Mouse (Mus musculus) cortical plate, adult 2 months (tissue): ENCODE results near the gene Cxcl10. TPM values are rescaled to one million over a fixed set of nuclear protein-coding genes. Genes with fewer than 3 reads are reported as not detected.
"Not testable (repeated sequence)": the region's sequence is repeated elsewhere in the genome, so short reads cannot be mapped to it uniquely, and the experiment has no call there.

Experiments
- H3K27ac ChIP-seq: fragments of 200-500 bp; 2 replicates; pipeline ENCODE4 v1.5.1; 2012; ENCODE audit warnings: low read length, control low read depth, inconsistent platforms; ENCODE audit not compliant: insufficient read depth
- H3K4me1 ChIP-seq: fragments of 200-500 bp; 2 replicates; pipeline ENCODE4 v1.6.1; 2011; ENCODE audit warnings: low read length; ENCODE audit not compliant: control insufficient read depth, insufficient read depth
- H3K4me3 ChIP-seq: fragments of 200-500 bp; 2 replicates; pipeline ENCODE4 v1.5.1; 2011; ENCODE audit warnings: mild to moderate bottlenecking, low read length, control low read depth; ENCODE audit not compliant: insufficient read depth
- CTCF ChIP-seq: fragments of 200-500 bp; IDR thresholded peaks from 2 replicates; pipeline ENCODE4 v1.5.1; 2011; ENCODE audit warnings: mild to moderate bottlenecking, control low read depth, low read length; ENCODE audit not compliant: insufficient read depth; ENCODE audit errors: extremely low read depth
- POLR2A ChIP-seq: fragments of 200-500 bp; IDR thresholded peaks from 2 replicates; pipeline ENCODE4 v1.6.1; 2011; ENCODE audit warnings: mild to moderate bottlenecking, low read length, control low read depth; ENCODE audit not compliant: insufficient read depth; ENCODE audit errors: extremely low read depth
- polyA plus RNA-seq: library from polyadenylated mRNA; depleted of rRNA; stranded (reverse); fragments of >200 nt; gene quantifications from 2 replicates; pipeline ENCODE4 v1.2.3, GENCODE M21; 2012

Gene Cxcl10
- polyA plus RNA-seq, 1 experiment, result 1.1 TPM

DNA sequence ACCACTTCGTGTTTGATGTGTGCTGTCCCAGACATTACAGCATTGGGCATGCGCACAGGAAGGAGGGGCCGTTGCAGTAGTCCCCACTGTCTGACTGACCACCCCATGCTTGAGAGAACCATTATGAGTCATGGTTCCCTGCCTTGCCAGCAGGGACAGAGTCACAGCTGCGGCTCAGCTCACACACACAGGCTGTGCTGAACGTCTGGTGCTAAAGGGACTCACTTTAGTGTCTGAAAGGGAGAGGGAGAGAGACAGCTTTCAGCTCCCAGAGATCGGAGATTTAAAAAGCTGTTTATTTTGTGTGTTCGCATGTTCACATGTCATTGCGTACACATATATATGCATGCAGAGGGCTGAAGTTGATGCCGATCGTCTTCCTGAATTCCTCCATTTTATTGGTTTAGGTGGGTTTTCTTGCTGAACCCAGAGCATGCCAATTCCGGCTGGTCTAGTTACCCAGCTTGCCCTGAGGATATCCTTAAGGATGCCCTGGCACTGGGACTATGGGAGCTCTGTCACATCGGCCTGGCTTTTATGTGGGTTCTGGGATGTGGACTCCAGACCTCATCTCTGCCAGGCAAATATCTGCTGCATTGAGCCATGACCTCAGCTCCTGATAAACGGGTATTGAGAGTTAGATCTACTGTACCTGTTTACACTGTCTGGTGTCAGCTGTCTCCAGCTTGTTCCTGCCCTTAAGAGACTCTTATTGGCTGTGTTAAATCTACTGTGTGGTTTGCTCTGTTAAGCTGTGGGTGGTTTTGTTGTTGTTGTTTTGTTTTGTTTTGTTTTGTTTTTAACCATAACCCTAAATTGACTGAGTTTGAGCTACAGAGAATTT is 20.7 kb upstream of the Cxcl10 start:
- TF ChIP-seq CTCF (no peak), POLR2A (no peak)
- Histone ChIP-seq H3K27ac (no peak overlapping the region), H3K4me3 (no peak overlapping the region), H3K4me1 (peaks cover 3% of the 10 kb centered on the region)

DNA sequence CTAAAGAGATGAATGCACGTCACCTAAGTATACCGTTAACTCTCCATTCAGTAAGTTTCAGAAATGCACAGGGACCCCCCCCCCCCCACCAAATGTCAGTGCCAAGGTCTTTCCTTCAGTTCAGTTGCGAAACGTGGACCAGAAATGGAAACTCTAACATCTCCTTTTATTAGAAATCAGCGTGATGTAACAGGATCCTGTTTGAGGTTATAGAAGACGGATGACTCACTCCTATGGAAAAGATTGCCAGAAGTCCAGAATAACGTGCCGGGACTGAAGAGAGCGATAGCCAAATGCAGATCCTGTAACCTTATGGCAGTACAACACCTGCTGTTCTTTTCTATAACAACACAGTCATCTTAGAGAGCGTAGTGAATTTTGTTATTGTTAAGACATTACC is 19.7 kb upstream of the Cxcl10 start:
- H3K4me1 ChIP-seq, result peaks cover 3% of the 10 kb centered on the region
- TF ChIP-seq CTCF, result no peak
- TF ChIP-seq POLR2A, result no peak
- no peak overlapping the region for H3K4me3 ChIP-seq
- H3K27ac ChIP-seq, result no peak overlapping the region

DNA sequence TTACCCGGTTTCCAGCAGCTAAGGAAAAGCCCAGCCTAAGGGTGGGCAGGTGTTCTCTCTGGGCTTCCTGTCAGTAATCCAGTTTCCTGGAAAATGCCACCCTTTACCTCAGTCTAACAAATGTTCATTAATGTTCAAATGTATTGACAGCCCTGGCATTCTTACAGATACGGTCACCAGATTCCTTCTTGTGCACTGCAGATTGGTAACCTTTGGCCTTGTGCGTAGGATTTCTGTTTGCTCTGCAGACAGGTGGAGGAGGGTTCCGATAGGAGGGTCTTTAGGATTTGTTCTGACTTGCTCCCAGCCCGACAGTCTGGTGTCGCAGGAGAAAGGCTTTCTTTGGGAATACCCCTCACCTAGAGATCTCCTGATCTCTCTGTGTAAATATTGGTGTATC is 17.9 kb upstream of the Cxcl10 start:
- H3K27ac ChIP-seq, result no peak overlapping the region
- H3K4me1 ChIP-seq, result peaks cover 3% of the 10 kb centered on the region
- H3K4me3 ChIP-seq, result no peak overlapping the region
- no peak for TF ChIP-seq CTCF
- no peak for TF ChIP-seq POLR2A

DNA sequence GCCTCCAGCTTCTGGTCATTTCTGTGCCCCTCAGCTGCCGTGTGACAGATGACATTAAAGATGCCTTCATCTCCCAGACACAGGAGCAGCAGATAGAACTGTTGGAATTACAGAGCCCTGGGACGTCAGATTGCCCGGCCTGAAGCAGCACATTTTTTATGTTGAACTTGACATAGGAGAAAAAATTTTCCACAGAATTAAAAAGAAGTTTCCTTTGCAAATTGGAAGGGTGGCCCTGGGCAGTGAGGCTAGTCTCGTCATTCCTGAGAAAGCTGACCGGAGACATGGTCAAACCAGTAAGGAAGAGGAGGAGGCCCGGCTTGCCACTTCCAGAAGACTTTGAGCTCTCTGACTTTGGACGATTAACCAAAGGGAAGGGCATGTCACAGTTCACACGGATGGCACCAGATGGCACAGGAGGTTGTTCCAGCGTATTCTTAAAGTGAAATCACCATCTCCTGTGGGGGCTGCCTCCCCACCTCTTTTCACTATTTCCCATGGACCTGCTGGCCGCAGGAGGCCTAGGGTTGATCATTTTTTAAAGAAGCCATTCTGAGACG is 16.5 kb upstream of the Cxcl10 start:
- peaks cover 3% of the 10 kb centered on the region for H3K4me1 ChIP-seq
- H3K27ac ChIP-seq, result no peak overlapping the region
- H3K4me3 ChIP-seq, result no peak overlapping the region
- TF ChIP-seq CTCF (no peak), POLR2A (no peak)

DNA sequence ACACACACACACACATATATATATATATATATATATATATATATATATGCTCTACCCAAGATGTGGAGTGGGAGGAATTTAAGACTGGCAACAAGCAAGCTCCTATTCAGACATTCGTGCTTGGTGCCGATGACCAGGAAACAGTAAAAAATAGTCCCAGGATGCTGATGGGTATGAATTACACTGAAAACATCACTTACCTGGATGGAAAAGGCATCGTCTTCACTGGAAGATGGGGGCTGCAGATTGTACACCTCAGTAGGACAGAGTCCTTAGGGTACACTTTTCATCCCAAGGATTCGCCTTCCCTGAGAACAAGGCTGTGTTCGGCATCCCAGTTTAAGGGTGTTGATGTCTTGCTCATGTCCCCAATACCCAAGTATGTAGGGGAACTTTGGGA is 15.3 kb upstream of the Cxcl10 start:
- TF ChIP-seq CTCF (no peak), POLR2A (no peak)
- H3K4me1 ChIP-seq, result no peaks in the 10 kb centered on the region
- no peak overlapping the region for H3K27ac ChIP-seq

DNA sequence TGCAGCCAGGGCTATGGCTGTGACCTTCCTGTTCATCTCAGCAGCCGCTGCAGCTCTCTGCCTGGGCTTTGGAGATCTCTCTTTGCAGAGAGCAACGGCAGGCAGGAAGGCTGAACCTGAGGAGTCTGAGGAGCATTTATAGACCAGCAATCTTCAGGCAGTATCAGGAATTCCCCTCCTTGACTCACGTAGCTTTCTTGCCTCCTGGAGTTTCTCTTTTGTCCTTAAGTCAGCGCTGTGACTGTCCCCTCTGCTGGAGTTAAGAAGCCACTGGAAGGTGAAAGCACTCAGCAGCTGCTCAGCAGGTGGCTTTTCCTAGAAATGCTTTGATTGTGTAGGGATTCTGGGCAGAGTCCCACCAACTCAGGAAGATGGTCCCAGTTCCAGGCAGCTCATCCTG is 14.5 kb upstream of the Cxcl10 start:
- TF ChIP-seq POLR2A, result no peak
- H3K4me3 ChIP-seq, result no peak overlapping the region
- H3K27ac ChIP-seq, result no peak overlapping the region
- H3K4me1 ChIP-seq, result no peaks in the 10 kb centered on the region

More for the DNA sequence above, 15.3 kb upstream of the Cxcl10 start:
- H3K4me3 ChIP-seq, result no peak overlapping the region

DNA sequence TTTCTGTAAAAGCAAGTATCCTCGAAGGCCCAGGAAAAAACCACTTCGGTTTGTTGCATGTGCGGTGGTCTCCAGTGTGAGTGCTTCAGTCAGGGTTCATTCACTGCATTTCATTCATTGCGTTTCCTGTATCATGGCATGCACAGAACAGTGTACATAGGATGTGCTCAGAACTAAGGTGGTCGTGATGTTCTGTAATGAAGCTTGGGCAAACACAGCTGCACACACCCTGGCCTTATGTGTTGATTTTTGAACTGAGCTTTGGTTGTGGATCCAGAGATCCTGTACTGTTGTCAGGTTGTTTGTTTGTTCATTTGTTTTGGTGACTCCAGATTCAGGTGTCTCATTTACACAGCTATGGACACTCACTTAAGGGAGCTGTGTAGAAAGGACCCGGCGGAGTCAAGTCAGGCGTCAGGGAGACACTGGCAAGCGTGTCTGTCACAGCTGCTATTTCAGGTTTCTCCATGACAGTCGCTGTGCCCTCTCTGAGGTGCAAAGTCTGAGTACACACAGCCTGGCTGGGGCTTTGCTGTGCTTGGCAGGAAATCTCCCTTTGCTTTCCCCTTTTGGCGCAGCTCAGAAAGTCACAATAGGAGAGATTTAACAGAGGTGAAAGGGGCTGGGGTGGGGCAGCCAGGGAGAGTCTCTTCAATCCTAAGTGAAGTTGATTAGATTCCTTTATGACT is 10.2 kb upstream of the Cxcl10 start:
- H3K4me1 ChIP-seq, result no peaks in the 10 kb centered on the region
- TF ChIP-seq CTCF (no peak), POLR2A (no peak)
- no peak overlapping the region for H3K27ac ChIP-seq
- H3K4me3 ChIP-seq, result no peak overlapping the region

DNA sequence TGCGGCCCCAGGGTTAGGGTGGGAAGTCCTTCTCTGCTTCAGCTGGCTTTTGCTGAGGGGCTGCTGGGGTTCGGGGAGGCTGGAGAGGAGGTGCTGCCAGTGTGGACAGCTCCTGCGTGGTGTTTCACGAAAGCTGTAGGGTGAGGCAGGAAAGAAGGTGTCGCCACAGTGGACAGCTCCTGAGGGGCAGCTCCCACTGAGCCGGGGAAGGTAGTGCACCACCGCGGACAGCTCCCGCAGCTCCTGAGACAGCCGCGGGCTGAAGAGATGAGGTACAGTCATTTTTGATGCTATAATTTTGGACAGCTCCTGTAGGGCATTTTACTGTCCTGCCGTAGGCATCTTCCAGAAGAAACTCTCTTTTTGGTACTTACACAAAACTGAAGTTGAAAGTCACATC is 9.3 kb upstream of the Cxcl10 start:
- no peak for TF ChIP-seq POLR2A
- TF ChIP-seq CTCF, result no peak
- Histone ChIP-seq H3K27ac (no peak overlapping the region), H3K4me1 (no peaks in the 10 kb centered on the region), H3K4me3 (no peak overlapping the region)

DNA sequence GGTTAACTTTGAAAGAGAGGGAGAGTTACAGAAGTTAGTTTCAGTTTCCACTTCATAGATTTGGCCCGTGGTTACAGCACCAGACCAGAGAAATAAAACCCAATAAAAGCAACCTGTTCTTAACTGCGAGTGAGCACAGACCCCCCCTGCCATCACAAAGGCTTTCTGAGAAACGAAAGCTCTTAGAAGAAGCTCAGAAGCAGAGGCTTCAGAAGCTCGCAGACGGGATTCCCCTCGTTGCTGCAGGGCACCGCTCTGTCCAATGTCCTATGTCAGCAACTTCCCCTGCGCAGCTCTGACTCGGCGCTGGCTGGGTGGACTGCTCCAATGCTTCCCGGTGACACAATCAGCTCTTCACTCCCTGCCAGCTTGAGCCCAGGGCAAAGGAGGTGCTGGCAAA is 4.8 kb upstream of the Cxcl10 start:
- no peak for TF ChIP-seq POLR2A
- no peak for TF ChIP-seq CTCF
- Histone ChIP-seq H3K4me1 (no peaks in the 10 kb centered on the region), H3K4me3 (peak overlapping the region; percentile 10; the same call in 1 of the 2 replicates), H3K27ac (no peak overlapping the region)

DNA sequence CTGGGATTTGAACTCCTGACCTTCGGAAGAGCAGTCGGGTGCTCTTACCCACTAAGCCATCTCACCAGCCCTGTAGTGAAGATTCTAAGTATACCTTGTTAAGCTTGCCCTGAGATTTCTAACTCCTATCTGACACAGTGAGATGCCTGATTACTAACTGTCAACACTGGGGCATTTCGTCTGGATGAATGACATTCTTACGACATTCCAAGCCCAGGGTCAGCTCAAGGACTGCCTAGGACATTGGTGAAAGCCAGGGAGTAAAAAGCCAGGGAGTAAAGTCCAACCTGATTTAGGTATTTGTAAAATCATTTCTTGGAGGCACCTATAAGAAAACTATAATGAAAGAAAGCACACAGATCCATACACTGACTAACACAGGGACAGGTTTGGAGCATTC is 4.0 kb upstream of the Cxcl10 start:
- not testable (repeated sequence) for H3K4me3 ChIP-seq, H3K27ac ChIP-seq, H3K4me1 ChIP-seq
